9 mouse cellular contexts compared by ENCODE assay signal in the genomic region with DNA sequence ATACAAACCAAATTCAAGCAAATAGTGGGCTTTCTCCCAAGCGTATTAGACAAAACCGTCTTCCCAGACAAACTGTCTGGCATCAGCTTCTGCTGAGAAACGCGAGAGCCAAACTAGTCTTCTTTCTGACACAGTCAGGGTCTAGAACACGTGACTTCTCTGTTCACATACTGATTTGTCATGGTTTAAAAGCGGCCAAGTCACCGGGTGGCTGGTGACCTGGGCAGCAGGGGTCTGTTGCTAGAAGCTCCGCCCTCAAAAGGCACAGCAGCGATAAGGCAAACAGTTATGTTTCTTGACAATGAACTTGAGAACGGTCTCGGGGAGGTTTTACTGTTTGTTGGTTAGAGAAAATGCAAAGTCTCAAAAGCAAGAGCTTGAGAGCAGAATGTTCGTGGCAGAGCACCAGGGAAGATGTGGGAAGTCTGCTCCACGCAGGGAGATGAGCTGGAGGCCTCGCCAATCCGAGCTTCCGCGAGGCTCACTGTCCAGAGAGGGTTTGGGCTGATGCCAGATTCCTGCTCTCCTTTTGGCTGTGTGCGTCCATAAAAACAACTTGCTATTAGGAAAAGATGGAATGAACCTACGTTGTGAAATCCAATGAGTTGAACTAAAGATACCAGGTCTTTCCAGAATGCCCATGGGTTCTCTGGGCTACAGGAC. TPM values are rescaled to one million over a fixed set of nuclear protein-coding genes. Genes with fewer than 3 reads are reported as not detected.
DNase-seq lines count a peak whose midpoint lies in the region; ATAC-seq and TF ChIP-seq lines count a peak whose summit lies in the region.
"Had no signal": no experiment of that assay in that cellular context is flagged by ENCODE, and none has a peak within 500 bp of the region (broad histone marks: within the 10 kb centered on the region; RNA-seq: fewer than 3 reads in every experiment).

No protein-coding gene starts in this region.

- WGBS in heart, adult 2 months, result 80% methylated on average over 19 of the region's 19 CpGs
- 85% methylated on average over 19 of the region's 19 CpGs for WGBS in heart, embryonic 12.5 days

- no peak for TF ChIP-seq CTCF in heart, adult 2 months (IDR thresholded peaks at IDR 0.05)

- ATAC-seq in heart, embryonic 12.5 days (ENCODE audit: insufficient number of reproducible peaks, low FRiP score), result no peak

- H3K27ac ChIP-seq in heart, adult 2 months, result no peak overlapping the region
- H3K27ac ChIP-seq in heart, embryonic 12.5 days (ENCODE audit: poor library complexity, severe bottlenecking), result no peak overlapping the region

- H3K9ac ChIP-seq in heart, adult 2 months (ENCODE audit: low read depth, low read length), result no peak overlapping the region
- H3K9ac ChIP-seq in heart, embryonic 12.5 days, result no peak overlapping the region

- H3K4me2 ChIP-seq in heart, embryonic 12.5 days, result no peak overlapping the region

- no peaks in the 10 kb centered on the region for H3K36me3 ChIP-seq in heart, adult 2 months (ENCODE audit: control insufficient read depth, insufficient read depth, low read length)
- H3K36me3 ChIP-seq in heart, embryonic 12.5 days, result no peaks in the 10 kb centered on the region

- TF ChIP-seq POLR2A in heart, adult 2 months (IDR thresholded peaks at IDR 0.05; ENCODE audit: insufficient read depth, low read depth, low read length), result no peak

- no peak overlapping the region for H3K4me3 ChIP-seq in heart, adult 2 months
- H3K4me3 ChIP-seq in heart, embryonic 12.5 days, result no peak overlapping the region

- no peaks in the 10 kb centered on the region for H3K4me1 ChIP-seq in heart, adult 2 months (ENCODE audit: control insufficient read depth, insufficient read depth, low read length)
- peaks cover 2% of the 10 kb centered on the region; the same call in 1 of the 2 replicates for H3K4me1 ChIP-seq in heart, embryonic 12.5 days (replicated peaks)

- peaks cover 13% of the 10 kb centered on the region for H3K9me3 ChIP-seq in heart, embryonic 12.5 days (replicated peaks)

- intact Hi-C loops in heart, adult 2 months (cut with DNase I), result no loop called here
- intact Hi-C loops in heart, postnatal 14 days (cut with DNase I), result no loop called here

- no peaks in the 10 kb centered on the region for H3K79me2 ChIP-seq in heart, adult 2 months (replicated peaks; ENCODE audit: control insufficient read depth, insufficient read depth, low read length)

- no peak for TF ChIP-seq EP300 in heart, adult 2 months (IDR thresholded peaks at IDR 0.05; ENCODE audit: insufficient read depth, low read depth, low read length)

- no peaks in the 10 kb centered on the region for H3K27me3 ChIP-seq in heart, adult 2 months (ENCODE audit: control insufficient read depth, insufficient read depth, low read length)
- H3K27me3 ChIP-seq in heart, embryonic 12.5 days (replicated peaks), result no peaks in the 10 kb centered on the region
- H3K27me3 ChIP-seq: CH12.LX had no signal

- peak; percentile 44 to 49 for DNase-seq in heart, adult 2 months
- DNase-seq in urinary bladder, postnatal 25 days (ENCODE audit: low spot score), result peak; percentile 42
- DNase-seq in urinary bladder, adult 2 months (ENCODE audit: low spot score), result no peak
- peak; percentile 50 to 60 for DNase-seq in heart, postnatal 14 days
- peak; percentile 52 to 67 for DNase-seq in urinary bladder, postnatal 4 days (ENCODE audit: low spot score in 2 of 2)
- no peak for DNase-seq in yolk sac, embryonic 10.5 days (ENCODE audit: low spot score)
- DNase-seq in frontal cortex, postnatal 25 days (ENCODE audit: low spot score in 2 of 2), result no peak

RNA-seq across cellular contexts. Expression of a gene that starts 43.0 kb away (rescaled TPM):
- total RNA-seq in heart, adult 2 months (2021), result 1 to 10 TPM; 1.0 to 2.8 TPM
- polyA plus RNA-seq in heart, adult 2 months (2012; rRNA removed), result 0.59 and 1.8 TPM in 2 replicates
- polyA plus RNA-seq in heart, embryonic 12.5 days (2016; fragmentation: Nextera tagmentation; extraction: Ambion mirVana), result 27.4 and 28.1 TPM in 2 replicates
- 3.5 and 3.6 TPM in 2 replicates for polyA plus RNA-seq in urinary bladder, adult 2 months (2012; rRNA removed)
- total RNA-seq in heart, postnatal 14 days (2021), result 1 to 10 TPM; 3.5 to 5.5 TPM

RNA-seq across cellular contexts. Expression of a gene that starts 56.2 kb away (rescaled TPM):
- total RNA-seq in heart, adult 2 months (2021), result 1 to 10 TPM; 7.2 to 7.5 TPM
- polyA plus RNA-seq in heart, adult 2 months (2012; rRNA removed), result 4.3 and 5.5 TPM in 2 replicates
- polyA plus RNA-seq in heart, embryonic 12.5 days (2016; fragmentation: Nextera tagmentation; extraction: Ambion mirVana), result 6.5 and 7.8 TPM in 2 replicates
- polyA plus RNA-seq in urinary bladder, adult 2 months (2012; rRNA removed), result 0.44 and 0.59 TPM in 2 replicates
- 1 to 10 TPM; 3.3 to 4.9 TPM for total RNA-seq in heart, postnatal 14 days (2021)
- total RNA-seq: CH12.LX had no signal

Comparison
In these comparisons a context has a peak if more than half of its experiments do, and no peak if none do; other contexts are left out.
1. DNase-seq: peak in heart, adult 2 months (2 of 2), urinary bladder, postnatal 25 days (single experiment), heart, postnatal 14 days (2 of 2) and urinary bladder, postnatal 4 days (2 of 2); none in urinary bladder, adult 2 months (single experiment), yolk sac, embryonic 10.5 days (single experiment) and frontal cortex, postnatal 25 days (0 of 2).